ENCODE assay signal across 18 mouse cellular contexts in genomic region chr10:14491838-14492237, GRCm38 (mm10). TPM values are rescaled to one million over a fixed set of nuclear protein-coding genes. Genes with fewer than 3 reads are reported as not detected.
DNase-seq lines count a peak whose midpoint lies in the region; TF ChIP-seq lines count a peak whose summit lies in the region.
"Had no signal": no experiment of that assay in that cellular context is flagged by ENCODE, and none has a peak within 500 bp of the region (broad histone marks: within the 10 kb centered on the region; RNA-seq: fewer than 3 reads in every experiment).

No protein-coding gene starts in this region.

- no peaks in the 10 kb centered on the region for H3K9me3 ChIP-seq in MEL (replicated peaks; ENCODE audit: insufficient read depth, low read length)
- H3K9me3 ChIP-seq: embryonic facial prominence, embryonic 12.5 days; limb, embryonic 10.5 days; midbrain, embryonic 13.5 days had no signal

- no peaks in the 10 kb centered on the region for H3K79me2 ChIP-seq in MEL (ENCODE audit: control insufficient read depth, insufficient read depth, low read length, poor library complexity)

- H3K4me3 ChIP-seq in kidney, adult 2 months (ENCODE audit: insufficient read depth, low read depth, low read length) = no peak overlapping the region
- H3K4me3 ChIP-seq in MEL (ENCODE audit: control insufficient read depth in 1 of 2, insufficient read depth in 1 of 2, low read depth in 2 of 2, low read length in 2 of 2) = no peak overlapping the region
- H3K4me3 ChIP-seq: embryonic facial prominence, embryonic 12.5 days; heart, embryonic 13.5 days; layer of hippocampus, adult 2 months; limb, embryonic 10.5 days; midbrain, embryonic 13.5 days had no signal

- no peak overlapping the region for H3K27ac ChIP-seq in kidney, adult 2 months (ENCODE audit: insufficient read depth, low read depth, low read length)
- H3K27ac ChIP-seq in MEL (ENCODE audit: control insufficient read depth, low read depth, low read length) = no peak overlapping the region
- H3K27ac ChIP-seq: embryonic facial prominence, embryonic 12.5 days; heart, embryonic 13.5 days; layer of hippocampus, adult 2 months; limb, embryonic 10.5 days; macrophage; midbrain, embryonic 13.5 days had no signal

- TF ChIP-seq EP300 in MEL (IDR thresholded peaks at IDR 0.05; ENCODE audit: low read depth in 1 of 2, low read length in 2 of 2) = no peak

- no peaks in the 10 kb centered on the region for H3K27me3 ChIP-seq in kidney, adult 2 months (replicated peaks; ENCODE audit: control insufficient read depth, insufficient read depth, low read length)
- H3K27me3 ChIP-seq in MEL (ENCODE audit: control insufficient read depth in 1 of 2, insufficient read depth in 2 of 2, low read length in 2 of 2) = no peaks in the 10 kb centered on the region
- H3K27me3 ChIP-seq: embryonic facial prominence, embryonic 12.5 days; heart, embryonic 13.5 days; midbrain, embryonic 13.5 days had no signal

- WGBS in kidney, adult 2 months = 71% methylated on average over 4 of the region's 4 CpGs

- TF ChIP-seq CTCF in kidney, adult 2 months (conservative IDR thresholded peaks at IDR 0.05; ENCODE audit: insufficient read depth, insufficient read length, low read depth, low read length) = no peak
- TF ChIP-seq CTCF in MEL (IDR thresholded peaks at IDR 0.05 in 2 of 3, conservative IDR thresholded peaks at IDR 0.05 in 1 of 3; ENCODE audit: control insufficient read depth in 1 of 3, insufficient read depth in 1 of 3, low read depth in 2 of 3, low read length in 3 of 3, poor library complexity in 1 of 3, severe bottlenecking in 1 of 3) = no peak

- no peak for TF ChIP-seq RAD21 in MEL (IDR thresholded peaks at IDR 0.05; ENCODE audit: low read depth, low read length)

- TF ChIP-seq POLR2A in kidney, adult 2 months (IDR thresholded peaks at IDR 0.05; ENCODE audit: low read depth, low read length) = no peak
- TF ChIP-seq POLR2A in MEL (IDR thresholded peaks at IDR 0.05; ENCODE audit: control insufficient read depth in 1 of 2, insufficient read depth in 1 of 2, low read depth in 1 of 2, low read length in 2 of 2, poor library complexity in 1 of 2) = no peak

- DNase-seq in kidney, adult 2 months = peak; percentile 20
- DNase-seq in kidney, adult 18-20 months = no peak
- peak; percentile 39 for DNase-seq in MEL (ENCODE audit: low read depth, low spot score)
- DNase-seq in gonadal fat pad, adult 2 months (ENCODE audit: low read depth) = peak; percentile 14
- DNase-seq in lung, postnatal 4 days = peak; percentile 21 to 33
- DNase-seq in gastrocnemius, adult 18-20 months (ENCODE audit: low spot score) = no peak
- DNase-seq in adrenal gland, adult (ENCODE audit: inconsistent age in 2 of 2, low spot score in 1 of 2) = no peak
- DNase-seq: adrenal gland, postnatal 10 days; cerebellum, adult 8-10 months; gastrocnemius, postnatal 25 days; heart, postnatal 36 days; thymus, postnatal 36 days had no signal

- H3K4me1 ChIP-seq in kidney, adult 2 months (ENCODE audit: control insufficient read depth, insufficient read depth, low read length) = no peaks in the 10 kb centered on the region
- peaks cover 0 to 4% of the 10 kb centered on the region in 2 experiments; a peak in 1 of 4 replicates for H3K4me1 ChIP-seq in MEL (ENCODE audit: control insufficient read depth in 1 of 2, insufficient read depth in 2 of 2, low read length in 2 of 2)
- H3K4me1 ChIP-seq: embryonic facial prominence, embryonic 12.5 days; limb, embryonic 10.5 days; midbrain, embryonic 13.5 days had no signal

- no peaks in the 10 kb centered on the region for H3K36me3 ChIP-seq in kidney, adult 2 months (ENCODE audit: control insufficient read depth, insufficient read depth, low read length)
- H3K36me3 ChIP-seq in MEL (ENCODE audit: control insufficient read depth in 1 of 2, insufficient read depth in 2 of 2, low read length in 2 of 2) = no peaks in the 10 kb centered on the region
- H3K36me3 ChIP-seq: embryonic facial prominence, embryonic 12.5 days; limb, embryonic 10.5 days; midbrain, embryonic 13.5 days had no signal

- H3K9ac ChIP-seq in MEL (ENCODE audit: control insufficient read depth, low read depth, low read length, poor library complexity, severe bottlenecking) = no peak overlapping the region
- H3K9ac ChIP-seq: embryonic facial prominence, embryonic 12.5 days; heart, embryonic 13.5 days; midbrain, embryonic 13.5 days had no signal

TF ChIP-seq in MEL, 35 proteins besides CTCF, POLR2A, EP300 and RAD21:
- no peak for TF ChIP-seq TCF12 (IDR thresholded peaks at IDR 0.05; ENCODE audit: low read depth, low read length)

RNA-seq across cellular contexts. Expression of gene Adgrg6, which starts 53.6 kb away (rescaled TPM):
- 1.1 and 1.9 TPM in 2 replicates for polyA plus RNA-seq in kidney, adult 2 months (2012; rRNA removed)
- total RNA-seq in MEL (2012; rRNA removed) = not detected in 2 replicates
- not detected for polyA plus RNA-seq in MEL (2012; ENCODE audit: insufficient read depth in 1 of 2, insufficient read length in 2 of 2, low read depth in 1 of 2, low replicate concordance in 2 of 2, missing spikeins in 1 of 2)
- 5.6 and 7.4 TPM in 2 replicates for polyA plus RNA-seq in gonadal fat pad, adult 2 months (2012; rRNA removed)
- total RNA-seq in gastrocnemius, adult 18-20 months (2021) = 1 to 10 TPM; 1.2 to 1.6 TPM

Comparison
In these comparisons a context has a peak if more than half of its experiments do, and no peak if none do; other contexts are left out.
1. DNase-seq: peak in kidney, adult 2 months (single experiment), MEL (single experiment), gonadal fat pad, adult 2 months (single experiment) and lung, postnatal 4 days (2 of 2); none in kidney, adult 18-20 months (single experiment), gastrocnemius, adult 18-20 months (single experiment) and adrenal gland, adult (0 of 2).